Mouse (Mus musculus): ENCODE data around the gene Fbxw27.
A peak's percentile ranks its signal among the peaks of the same experiment; 100 is the strongest.
"Not testable (repeated sequence)": the region's sequence is repeated elsewhere in the genome, so short reads cannot be mapped to it uniquely, and the experiment has no call there.

Gene Fbxw27

DNA sequence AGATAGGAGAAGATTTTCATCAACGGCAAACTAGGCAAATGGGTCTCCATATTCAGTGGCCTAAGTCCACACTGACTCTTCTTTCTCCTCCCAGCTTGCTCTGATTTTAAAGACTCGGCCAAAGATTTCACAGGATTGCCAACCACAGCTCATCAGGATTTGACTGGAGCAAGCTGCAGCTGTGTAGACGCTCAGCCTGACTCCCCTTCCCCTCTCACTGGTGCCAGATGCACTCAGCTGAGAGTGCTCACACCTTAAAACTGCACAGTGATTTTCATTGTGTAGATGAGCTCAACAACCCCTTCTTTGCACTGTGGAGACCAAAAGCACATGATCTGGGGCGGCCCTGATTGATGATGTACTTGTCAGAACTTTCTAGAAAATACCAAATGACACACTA lies at the start of gene Fbxw27:
Gene Fbxw27, minus strand, starts transcription at position 101 of the 400 bp plus-strand sequence.
- DNase-seq (ENCODE audit: low read depth, low spot score): not testable (repeated sequence)

DNA sequence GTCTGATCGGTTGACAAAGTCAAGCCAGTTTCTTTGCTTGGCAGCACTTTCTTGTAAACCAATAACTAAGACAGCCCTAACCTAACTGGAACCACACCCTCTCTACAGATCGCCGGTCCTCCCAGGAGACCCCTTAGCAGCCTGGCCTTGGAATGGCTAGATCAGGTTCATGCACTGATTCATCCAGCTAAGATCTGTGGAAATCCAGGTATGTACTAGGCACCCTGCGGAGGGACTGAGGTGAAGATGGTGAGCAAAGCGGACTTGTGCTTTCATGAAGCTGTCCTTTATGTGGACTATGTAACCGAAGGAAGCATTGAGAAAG lies 42.6 kb upstream of the Fbxw27 start:
- no peak for DNase-seq (ENCODE audit: low read depth, low spot score)

DNA sequence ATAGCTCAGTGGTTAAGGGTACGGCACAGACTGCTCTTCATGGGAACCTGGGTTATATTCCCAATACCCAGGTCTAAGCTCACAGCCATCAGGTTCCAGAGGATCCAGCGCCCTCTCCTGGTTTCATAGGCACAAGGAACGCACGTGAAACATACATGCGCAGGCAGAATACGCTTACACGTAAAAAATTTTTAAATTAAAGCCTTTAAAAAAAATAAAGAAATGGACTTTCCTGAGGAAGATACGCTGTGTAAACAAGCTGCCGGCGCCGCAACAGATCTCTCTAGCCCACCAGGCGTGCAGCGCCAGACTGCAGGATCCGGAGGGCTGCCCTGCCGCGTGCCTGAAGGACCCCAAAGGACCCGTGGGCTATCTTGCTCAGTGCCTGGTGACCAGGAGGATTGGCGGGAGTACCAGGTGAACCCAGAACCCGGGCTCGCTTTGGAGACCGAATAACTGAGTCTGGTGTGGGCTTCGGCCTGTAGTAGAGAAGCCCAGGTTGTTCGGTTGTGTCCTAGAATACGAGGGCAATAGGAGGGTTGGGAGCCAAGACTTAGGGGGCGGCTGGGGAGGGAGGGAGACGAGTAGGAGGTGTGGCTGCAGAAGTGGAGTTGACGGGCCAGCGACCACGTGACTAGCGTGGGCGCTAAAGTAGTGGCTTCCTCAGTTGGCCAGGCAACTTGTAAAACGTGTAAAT lies 42.1 kb upstream of the Fbxw27 start, which contains the start of gene Nme6:
Gene Nme6, plus strand, starts transcription at position 359 of the 697 bp plus-strand sequence.
- peak; percentile 86 for DNase-seq (ENCODE audit: low read depth, low spot score)

DNA sequence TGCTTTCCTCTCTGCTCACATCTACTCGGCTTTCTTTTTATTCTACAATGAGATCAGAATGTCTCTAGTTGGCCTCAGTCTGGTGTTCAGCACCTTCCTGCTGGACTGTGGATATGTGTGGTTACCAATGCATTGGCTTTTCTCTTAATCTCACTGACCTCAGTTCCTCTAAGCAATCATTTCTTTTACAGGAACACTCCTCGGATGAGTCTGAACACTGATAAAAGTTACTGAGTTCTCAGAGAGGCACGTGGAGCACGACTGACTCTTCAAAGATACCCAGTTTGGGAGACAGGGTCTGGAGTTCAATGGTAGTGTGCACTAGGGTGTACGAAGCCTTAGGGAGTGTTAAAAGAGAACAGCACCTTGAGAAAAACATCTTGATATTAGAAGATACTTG lies 35.7 kb upstream of the Fbxw27 start:
- DNase-seq (ENCODE audit: low read depth, low spot score): no peak

DNA sequence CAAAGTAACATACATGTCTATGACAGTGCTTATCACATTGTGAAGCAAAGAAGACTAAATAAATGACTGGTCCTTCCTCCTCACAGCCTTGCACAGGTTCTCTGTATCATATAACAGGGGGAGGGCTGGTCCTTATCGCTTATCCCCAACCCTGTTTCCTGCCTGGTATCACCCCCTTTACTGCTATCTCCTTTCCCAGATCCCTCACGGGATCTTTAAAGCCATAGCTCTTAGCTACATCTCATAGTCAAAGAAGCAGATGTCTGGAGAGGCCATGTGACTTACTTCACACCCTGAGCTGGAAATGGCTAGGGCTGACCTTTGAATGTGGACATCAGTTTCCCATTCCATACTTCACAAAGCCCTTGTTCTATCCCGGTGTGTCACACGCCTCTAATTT lies 35.3 kb upstream of the Fbxw27 start:
- no peak for DNase-seq (ENCODE audit: low read depth, low spot score)

DNA sequence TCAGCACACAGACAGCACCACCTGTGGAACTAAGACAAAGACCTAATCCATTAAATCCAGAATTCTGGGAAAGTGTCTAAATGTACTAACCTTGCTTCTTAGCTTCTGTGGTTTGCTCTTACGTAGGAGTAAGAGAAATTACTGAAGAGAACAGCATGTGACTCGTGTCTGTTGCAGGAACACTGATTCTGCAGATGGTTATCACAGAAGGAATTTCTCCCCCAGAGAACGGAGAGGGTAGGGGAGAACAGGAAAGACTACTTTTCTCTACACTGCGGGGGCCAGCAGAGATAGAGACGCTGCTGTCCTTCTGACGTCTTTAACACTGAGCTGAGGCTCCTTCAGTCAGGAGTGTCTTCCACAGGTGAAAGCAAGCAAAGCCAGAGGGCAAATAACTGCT lies 25.9 kb upstream of the Fbxw27 start:
- no peak for DNase-seq (ENCODE audit: low read depth, low spot score)

DNA sequence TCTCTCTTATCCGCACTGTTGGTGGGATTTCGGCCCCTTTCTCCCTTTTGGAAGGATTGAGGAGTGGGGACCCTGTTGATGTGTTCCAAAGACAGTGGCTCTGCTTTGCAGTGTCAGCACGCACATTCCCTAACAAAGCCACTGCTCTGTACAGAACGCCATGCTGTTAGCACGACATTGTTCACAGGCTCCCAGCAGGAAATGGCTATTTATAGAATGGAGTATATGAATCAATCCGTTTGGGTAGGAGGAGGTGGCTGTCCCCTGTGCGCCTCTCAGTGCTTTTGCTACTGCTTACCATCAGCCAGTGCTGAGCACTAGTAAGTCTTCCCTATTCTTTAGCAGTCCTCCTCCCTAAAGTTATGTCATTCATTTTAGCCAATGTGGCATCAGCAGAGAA lies 23.0 kb upstream of the Fbxw27 start:
- DNase-seq (ENCODE audit: low read depth, low spot score): no peak

DNA sequence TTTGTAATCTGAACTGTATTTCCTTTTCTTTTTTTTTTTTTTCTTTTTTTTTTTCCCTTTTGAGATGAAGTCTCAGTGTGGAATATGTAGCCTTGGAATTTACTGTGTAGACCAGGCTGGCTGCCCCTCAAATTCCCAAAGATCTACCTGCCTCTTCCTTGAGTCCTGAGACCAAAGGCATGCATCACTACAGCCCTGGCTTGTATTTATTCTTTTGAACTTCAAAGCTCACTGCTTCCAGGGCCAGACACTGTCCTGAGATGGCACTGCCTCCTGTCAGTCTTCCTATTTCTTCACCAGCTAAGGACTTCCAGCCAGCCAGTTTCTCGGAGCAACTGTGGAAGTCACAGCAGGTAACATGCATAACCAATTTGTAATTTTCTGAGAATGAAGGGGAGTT lies 21.5 kb upstream of the Fbxw27 start, which contains the start of gene Spink8:
Gene Spink8, plus strand, starts transcription at position 301 of the 400 bp plus-strand sequence.
- no peak for DNase-seq (ENCODE audit: low read depth, low spot score)

DNA sequence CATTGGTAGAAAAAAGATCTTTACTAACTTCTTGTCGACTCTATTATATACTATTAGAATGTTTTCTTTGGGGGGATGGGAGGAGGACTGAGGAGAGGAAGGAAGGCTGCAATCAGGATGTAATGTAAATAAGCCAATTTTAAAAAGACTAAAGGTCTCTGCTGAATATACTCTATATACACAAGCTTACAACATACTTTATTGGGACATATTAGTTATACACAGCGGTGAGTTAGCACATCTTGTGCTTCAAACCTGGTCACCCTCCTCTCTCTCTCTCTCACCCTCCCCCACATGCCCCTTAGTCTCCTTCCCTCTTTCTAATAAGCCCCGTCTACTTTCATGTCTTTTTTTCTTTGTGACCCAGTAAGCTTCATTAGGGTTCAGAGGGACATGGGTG lies 17.4 kb upstream of the Fbxw27 start:
- DNase-seq (ENCODE audit: low read depth, low spot score): no peak

DNA sequence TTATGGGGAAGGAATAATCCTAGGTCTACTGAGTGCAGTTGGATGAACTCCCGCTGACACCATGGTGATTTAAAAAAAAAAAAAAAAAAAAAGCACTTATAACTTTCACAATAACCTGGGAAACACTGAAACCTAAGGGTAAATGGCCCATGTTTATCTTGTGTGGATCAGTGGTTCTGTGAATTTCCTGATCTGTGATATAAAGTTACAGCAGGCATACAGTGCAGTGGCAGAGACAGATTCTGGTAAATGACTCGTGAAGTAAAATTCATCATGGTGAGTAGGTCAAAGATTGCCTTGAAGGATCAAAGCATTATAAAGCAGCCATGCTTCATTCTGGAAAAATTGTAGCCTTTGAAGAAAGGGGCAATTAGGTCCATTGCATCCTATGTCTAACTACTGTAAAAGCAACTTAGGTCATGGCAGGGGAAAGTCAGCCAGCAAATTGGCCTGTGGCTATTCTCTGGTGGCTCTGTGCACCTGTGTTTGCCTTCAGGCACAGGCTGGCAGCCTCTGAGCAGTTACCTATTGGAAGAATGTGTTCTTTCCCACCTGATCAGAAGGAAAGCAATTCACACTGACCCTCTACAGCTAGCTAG lies 16.3 kb upstream of the Fbxw27 start:
- no peak for DNase-seq (ENCODE audit: low read depth, low spot score)

DNA sequence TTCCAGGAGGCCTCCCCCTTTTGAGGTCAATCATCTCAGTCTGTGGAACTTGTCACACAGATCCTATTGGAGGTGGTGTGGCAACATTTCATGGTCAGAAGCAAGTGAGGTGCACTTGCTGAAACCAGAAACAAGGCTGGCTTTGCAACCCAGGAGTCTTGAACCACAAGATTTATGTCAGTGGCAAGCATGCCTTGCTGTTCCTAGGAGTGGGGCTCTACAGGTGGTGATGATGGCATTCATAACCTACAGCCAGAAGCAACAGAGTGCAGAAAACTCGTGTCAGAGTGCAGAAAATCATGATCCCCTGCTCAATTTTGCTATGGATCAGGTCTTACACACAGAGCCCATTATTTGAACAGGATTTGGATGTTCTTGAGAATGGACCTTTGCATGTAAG lies 15.8 kb upstream of the Fbxw27 start:
- DNase-seq (ENCODE audit: low read depth, low spot score): no peak

DNA sequence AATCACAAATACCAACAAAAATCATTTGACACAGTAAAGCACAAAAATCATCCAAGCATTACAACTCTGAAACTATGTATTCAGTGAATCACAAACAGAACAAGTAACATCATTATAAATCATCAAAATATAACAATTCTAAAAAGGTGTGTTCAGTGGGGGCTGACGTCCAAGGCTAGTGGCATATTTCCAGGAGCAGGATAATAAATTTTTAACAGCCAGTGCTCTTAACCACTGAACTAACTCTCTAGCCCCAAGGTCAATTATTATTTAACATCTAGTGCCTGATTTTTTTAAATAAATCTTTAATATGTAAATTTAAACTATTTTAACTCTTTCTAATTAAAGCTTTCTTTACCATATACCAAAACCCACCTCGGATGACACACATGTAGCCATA lies 15.1 kb upstream of the Fbxw27 start:
- DNase-seq (ENCODE audit: low read depth, low spot score): not testable (repeated sequence)

DNA sequence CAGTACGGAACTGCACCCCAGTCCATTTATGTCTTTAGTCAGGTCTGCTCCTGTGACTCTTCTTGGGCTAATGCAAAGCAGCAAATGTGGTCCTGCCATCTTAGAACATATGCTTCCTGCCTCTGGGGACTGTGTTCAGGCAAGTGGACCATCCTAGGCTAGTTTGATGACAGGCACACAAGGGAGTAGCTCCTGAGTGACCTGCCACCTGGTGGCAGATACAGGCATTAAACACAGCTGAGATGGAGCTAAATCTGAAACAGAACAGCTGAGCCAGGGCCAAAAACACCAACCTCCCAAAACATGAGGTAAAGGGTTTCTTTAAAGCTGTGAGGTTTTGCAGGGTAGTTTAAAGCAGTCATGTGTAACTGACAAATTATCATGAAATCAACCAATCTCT lies 7.6 kb upstream of the Fbxw27 start:
- peak; percentile 65 for DNase-seq (ENCODE audit: low read depth, low spot score)

DNA sequence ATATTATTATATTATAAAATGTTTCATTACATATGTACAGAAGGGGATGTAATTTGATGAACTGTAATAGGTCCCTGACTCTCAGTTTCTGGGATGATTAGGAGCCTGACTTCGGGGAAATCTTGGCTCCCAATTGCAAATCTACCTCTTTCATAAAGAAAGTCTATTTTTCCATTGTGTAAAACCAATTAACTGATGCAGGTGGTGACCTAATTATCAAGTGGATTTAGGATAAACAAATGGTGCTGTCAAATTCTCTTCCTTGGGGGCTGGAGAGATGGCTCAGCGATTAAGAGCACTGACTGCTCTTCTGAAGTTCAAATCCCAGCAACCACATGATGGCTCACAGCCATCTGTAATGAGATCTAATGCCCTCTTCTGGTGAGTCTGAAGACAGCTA lies 5.3 kb upstream of the Fbxw27 start:
- no peak for DNase-seq (ENCODE audit: low read depth, low spot score)

DNA sequence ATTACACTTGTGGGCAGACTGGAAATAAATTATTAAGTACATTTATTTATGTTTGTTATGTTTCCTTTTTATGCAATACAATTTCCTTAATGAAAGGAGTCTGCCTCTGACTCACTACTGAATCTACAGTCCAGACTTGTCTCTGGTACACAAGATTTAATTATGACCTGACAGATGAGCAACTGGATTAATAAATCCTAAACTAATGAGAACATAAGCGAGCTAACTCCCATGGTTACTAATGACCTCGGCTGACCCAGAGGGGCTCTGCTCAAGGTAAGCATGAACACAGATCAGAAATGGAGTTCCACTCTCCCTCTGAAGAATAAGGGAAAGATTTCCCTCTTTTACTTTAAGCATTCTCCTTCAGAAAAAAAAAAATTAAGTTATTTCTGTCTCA lies 4.8 kb upstream of the Fbxw27 start:
- no peak for DNase-seq (ENCODE audit: low read depth, low spot score)

DNA sequence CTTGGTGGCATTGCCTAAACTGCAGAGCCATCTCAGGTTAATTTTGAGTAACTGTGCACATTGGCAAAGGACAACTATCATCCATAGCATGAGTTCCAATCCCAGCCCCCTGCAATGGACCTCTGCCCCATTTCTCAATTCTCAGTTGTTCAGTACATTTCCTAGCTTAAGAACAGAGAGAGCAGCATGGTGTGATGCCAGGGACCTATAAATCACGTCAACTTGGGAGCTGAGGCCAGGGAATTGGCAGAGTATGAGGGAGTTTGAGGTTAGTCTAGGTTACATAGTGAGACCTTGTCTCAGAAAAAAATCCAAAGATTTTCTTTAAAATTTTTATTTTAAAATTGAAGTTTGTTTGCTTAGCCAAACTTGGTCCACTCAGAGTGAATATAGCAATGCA lies 23.6 kb downstream of the Fbxw27 start:
- not testable (repeated sequence) for DNase-seq (ENCODE audit: low read depth, low spot score)

DNA sequence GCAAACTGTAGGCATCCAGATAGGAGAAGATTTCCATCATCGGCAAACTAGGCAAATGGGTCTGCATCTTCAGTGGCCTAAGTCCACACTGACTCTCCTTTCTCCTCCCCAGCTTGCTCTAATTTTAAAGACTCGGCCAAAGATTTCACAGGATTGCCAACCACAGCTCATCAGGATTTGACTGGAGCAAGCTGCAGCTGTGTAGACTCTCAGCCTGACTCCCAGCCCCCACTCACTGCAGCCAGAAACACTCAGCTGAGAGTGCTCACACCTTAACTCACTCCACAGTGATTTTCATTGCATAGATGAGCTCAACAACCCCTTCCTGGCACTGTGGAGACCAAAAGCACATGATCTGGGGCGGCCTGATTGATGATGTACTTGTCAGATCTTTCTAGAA lies 44.5 kb downstream of the Fbxw27 start, which contains the start of gene Fbxw26:
Gene Fbxw26, minus strand, starts transcription at position 101 of the 400 bp plus-strand sequence.
- DNase-seq (ENCODE audit: low read depth, low spot score): not testable (repeated sequence)
